Mouse (Mus musculus): Measurements from ENCODE around the gene Specc1.

Specc1 gene

GRCm38 (mm10) chr11:62051487-62051886 is 94.9 kb downstream of the Specc1 start:
- DNase-seq: no peak

- DNase-seq: no peak
Measured at GRCm38 (mm10) chr11:62053928-62054327, 97.4 kb downstream of the Specc1 start.

- no peak for DNase-seq
Measured at GRCm38 (mm10) chr11:62064565-62064964, 108.0 kb downstream of the Specc1 start.

GRCm38 (mm10) chr11:62065655-62066054 is 109.1 kb downstream of the Specc1 start:
- no peak for DNase-seq

- no peak for DNase-seq
Measured at GRCm38 (mm10) chr11:62069554-62069953, 113.0 kb downstream of the Specc1 start.

GRCm38 (mm10) chr11:62070206-62070605 is 113.6 kb downstream of the Specc1 start:
- no peak for DNase-seq

GRCm38 (mm10) chr11:62072406-62072805 is 115.8 kb downstream of the Specc1 start:
- DNase-seq: no peak

GRCm38 (mm10) chr11:62073575-62074140 is 117.1 kb downstream of the Specc1 start:
- DNase-seq: no peak

- DNase-seq: no peak
Measured at GRCm38 (mm10) chr11:62074578-62074977, 118.0 kb downstream of the Specc1 start.

- no peak for DNase-seq
Measured at GRCm38 (mm10) chr11:62075071-62075470, 118.5 kb downstream of the Specc1 start.

GRCm38 (mm10) chr11:62075551-62075950 is 119.0 kb downstream of the Specc1 start:
- no peak for DNase-seq

GRCm38 (mm10) chr11:62076345-62077156 is 120.0 kb downstream of the Specc1 start:
- DNase-seq: peak; percentile 98

GRCm38 (mm10) chr11:62077157-62077865 is 120.7 kb downstream of the Specc1 start:
- no peak for DNase-seq

GRCm38 (mm10) chr11:62078371-62078770 is 121.8 kb downstream of the Specc1 start:
- no peak for DNase-seq

- no peak for DNase-seq
Measured at GRCm38 (mm10) chr11:62079100-62079857, 122.7 kb downstream of the Specc1 start.

- DNase-seq: no peak
Measured at GRCm38 (mm10) chr11:62080476-62080875, 123.9 kb downstream of the Specc1 start.

- DNase-seq: no peak
Measured at GRCm38 (mm10) chr11:62086648-62087047, 130.1 kb downstream of the Specc1 start.

- no peak for DNase-seq
Measured at GRCm38 (mm10) chr11:62087051-62087450, 130.5 kb downstream of the Specc1 start.

- no peak for DNase-seq
Measured at GRCm38 (mm10) chr11:62088651-62089050, 132.1 kb downstream of the Specc1 start.

GRCm38 (mm10) chr11:62090321-62090720 is 133.8 kb downstream of the Specc1 start:
- no peak for DNase-seq

- no peak for DNase-seq
Measured at GRCm38 (mm10) chr11:62103380-62103911, 146.9 kb downstream of the Specc1 start.

- no peak for DNase-seq
Measured at GRCm38 (mm10) chr11:62106401-62106871, 149.9 kb downstream of the Specc1 start.
